12 mouse cellular contexts compared by ENCODE assay signal in genomic region chr10:126827941-126828593, GRCm38 (mm10).
DNase-seq lines count a peak whose midpoint lies in the region; ATAC-seq lines count a peak whose summit lies in the region.
"Had no signal": no experiment of that assay in that cellular context is flagged by ENCODE, and none has a peak within 500 bp of the region (broad histone marks: within the 10 kb centered on the region; RNA-seq: fewer than 3 reads in every experiment).

No protein-coding gene starts in this region.

- H3K36me3 ChIP-seq in midbrain, embryonic 16.5 days (ENCODE audit: control insufficient read depth, insufficient read depth, low read length), result no peaks in the 10 kb centered on the region
- H3K36me3 ChIP-seq in kidney, embryonic 16.5 days (ENCODE audit: insufficient read depth, low read length), result no peaks in the 10 kb centered on the region

- intact Hi-C loops in left cerebral cortex, postnatal 14 days (cut with DNase I), result no loop called here

- ATAC-seq in granulocyte monocyte progenitor cell, adult 5-6 weeks (replicated peaks; ENCODE audit: poor library complexity, severe bottlenecking), result peak; percentile 99
- ATAC-seq in midbrain, embryonic 16.5 days, result peak; percentile 87
- ATAC-seq in kidney, embryonic 16.5 days (ENCODE audit: low FRiP score, low TSS enrichment), result no peak
- ATAC-seq: activated CD4-positive, CD25-positive, alpha-beta regulatory T cell, adult 4 months had no signal

- no peaks in the 10 kb centered on the region for H3K4me1 ChIP-seq in midbrain, embryonic 16.5 days (ENCODE audit: control insufficient read depth, insufficient read depth, low read length)
- no peaks in the 10 kb centered on the region for H3K4me1 ChIP-seq in kidney, embryonic 16.5 days (ENCODE audit: insufficient read depth, low read length)

- DNase-seq in left cerebral cortex, postnatal 14 days (ENCODE audit: low spot score in 2 of 2), result peak; percentile 34 to 80
- DNase-seq in left cerebral cortex, adult 9 months (ENCODE audit: low spot score in 2 of 2), result no peak
- peak; percentile 70 for DNase-seq in brain, embryonic 18.5 days (ENCODE audit: low read depth, low spot score)
- no peak for DNase-seq in ovary, postnatal 36 days (ENCODE audit: low spot score)
- DNase-seq: gastrocnemius, postnatal 14 days; right cerebral cortex, postnatal 14 days had no signal

- no peak overlapping the region for H3K9ac ChIP-seq in midbrain, embryonic 16.5 days (ENCODE audit: low read depth, low read length)
- H3K9ac ChIP-seq in kidney, embryonic 16.5 days (replicated peaks; ENCODE audit: low read length), result no peak overlapping the region

- H3K27me3 ChIP-seq in midbrain, embryonic 16.5 days (ENCODE audit: control insufficient read depth, insufficient read depth, low read depth, low read length), result no peaks in the 10 kb centered on the region
- no peaks in the 10 kb centered on the region for H3K27me3 ChIP-seq in kidney, embryonic 16.5 days (ENCODE audit: insufficient read depth, low read length)

- 21% methylated on average over 8 of the region's 8 CpGs for WGBS in midbrain, embryonic 16.5 days
- WGBS in kidney, embryonic 16.5 days, result 71% methylated on average over 8 of the region's 8 CpGs

- peak overlapping the region; percentile 65 for H3K27ac ChIP-seq in midbrain, embryonic 16.5 days (ENCODE audit: low read length)
- H3K27ac ChIP-seq in kidney, embryonic 16.5 days (ENCODE audit: low read length), result no peak overlapping the region
- H3K27ac ChIP-seq: kidney, postnatal 0 days; stomach, postnatal 0 days had no signal

- H3K4me2 ChIP-seq in midbrain, embryonic 16.5 days (ENCODE audit: low read length), result no peak overlapping the region
- H3K4me2 ChIP-seq in kidney, embryonic 16.5 days (replicated peaks; ENCODE audit: low read depth, low read length), result no peak overlapping the region

- H3K4me3 ChIP-seq in midbrain, embryonic 16.5 days (ENCODE audit: low read depth, low read length), result no peak overlapping the region
- no peak overlapping the region for H3K4me3 ChIP-seq in kidney, embryonic 16.5 days (ENCODE audit: low read length)

- H3K9me3 ChIP-seq in midbrain, embryonic 16.5 days (replicated peaks; ENCODE audit: control insufficient read depth, low read length, poor library complexity, severe bottlenecking), result no peaks in the 10 kb centered on the region
- peaks cover 4% of the 10 kb centered on the region; the same call in 1 of the 2 replicates for H3K9me3 ChIP-seq in kidney, embryonic 16.5 days (ENCODE audit: low read length)

Comparison
In these comparisons a context has a peak if more than half of its experiments do, and no peak if none do; other contexts are left out.
1. DNase-seq: peak in left cerebral cortex, postnatal 14 days (2 of 2) and brain, embryonic 18.5 days (single experiment); none in left cerebral cortex, adult 9 months (0 of 2) and ovary, postnatal 36 days (single experiment).